9 mouse cellular contexts compared by ENCODE assay signal in genomic region chr17:25716711-25717637, GRCm38 (mm10). TPM values are rescaled to one million over a fixed set of nuclear protein-coding genes. Genes with fewer than 3 reads are reported as not detected.
A peak's percentile ranks its signal among the peaks of the same experiment; 100 is the strongest.
DNase-seq lines count a peak whose midpoint lies in the region; ATAC-seq and TF ChIP-seq lines count a peak whose summit lies in the region.
"Had no signal": no experiment of that assay in that cellular context is flagged by ENCODE, and none has a peak within 500 bp of the region (broad histone marks: within the 10 kb centered on the region; RNA-seq: fewer than 3 reads in every experiment).

Gng13 (plus strand) TSS chr17:25717171.

- peak within 1 kb of the TSS; percentile 31 for H3K4me3 ChIP-seq in lung, postnatal 0 days (ENCODE audit: low read depth, low read length)
- H3K4me3 ChIP-seq in embryonic facial prominence, embryonic 15.5 days (replicated peaks) = peak within 1 kb of the TSS; percentile 37
- H3K4me3 ChIP-seq in intestine, embryonic 16.5 days (ENCODE audit: low read length) = peak within 1 kb of the TSS; percentile 47
- H3K4me3 ChIP-seq in stomach, embryonic 14.5 days (ENCODE audit: low read depth, low read length) = peak within 1 kb of the TSS; percentile 29

- H3K36me3 ChIP-seq in lung, postnatal 0 days (ENCODE audit: insufficient read depth, low read length) = no peaks in the 10 kb centered on the region
- H3K36me3 ChIP-seq in embryonic facial prominence, embryonic 15.5 days = peaks cover 20% of the 10 kb centered on the region; the same call in 1 of the 2 replicates
- peaks cover 3% of the 10 kb centered on the region; the same call in 1 of the 2 replicates for H3K36me3 ChIP-seq in intestine, embryonic 16.5 days (ENCODE audit: control insufficient read depth, insufficient read depth, low read length)
- peaks cover 11% of the 10 kb centered on the region for H3K36me3 ChIP-seq in stomach, embryonic 14.5 days (ENCODE audit: control insufficient read depth, insufficient read depth, low read length)

- no peaks in the 10 kb centered on the region for H3K4me1 ChIP-seq in lung, postnatal 0 days (ENCODE audit: insufficient read depth, low read depth, low read length)
- H3K4me1 ChIP-seq in embryonic facial prominence, embryonic 15.5 days = peaks cover 15% of the 10 kb centered on the region
- peaks cover 13% of the 10 kb centered on the region for H3K4me1 ChIP-seq in intestine, embryonic 16.5 days (ENCODE audit: control insufficient read depth, insufficient read depth, low read length)
- H3K4me1 ChIP-seq in stomach, embryonic 14.5 days (ENCODE audit: control insufficient read depth, insufficient read depth, low read length) = peaks cover 11% of the 10 kb centered on the region; the same call in 1 of the 2 replicates

- no peaks in the 10 kb centered on the region for H3K9me3 ChIP-seq in lung, postnatal 0 days (ENCODE audit: low read length)
- no peaks in the 10 kb centered on the region for H3K9me3 ChIP-seq in embryonic facial prominence, embryonic 15.5 days (replicated peaks)
- H3K9me3 ChIP-seq in intestine, embryonic 16.5 days (ENCODE audit: control insufficient read depth, low read length) = no peaks in the 10 kb centered on the region
- H3K9me3 ChIP-seq in stomach, embryonic 14.5 days (ENCODE audit: control insufficient read depth, low read depth, low read length) = no peaks in the 10 kb centered on the region

- no peak within 1 kb of the TSS for H3K9ac ChIP-seq in lung, postnatal 0 days (replicated peaks; ENCODE audit: low read depth)
- no peak within 1 kb of the TSS for H3K9ac ChIP-seq in embryonic facial prominence, embryonic 15.5 days
- H3K9ac ChIP-seq in intestine, embryonic 16.5 days (ENCODE audit: low read depth, low read length) = peak within 1 kb of the TSS; percentile 44
- no peak within 1 kb of the TSS for H3K9ac ChIP-seq in stomach, embryonic 14.5 days (replicated peaks; ENCODE audit: low read depth, low read length)

- TF ChIP-seq EP300 in lung, postnatal 0 days (IDR thresholded peaks at IDR 0.05) = no peak

- DNase-seq in lung, postnatal 0 days (ENCODE audit: low spot score) = peak; percentile 31
- no peak for DNase-seq in lung, postnatal 25 days (ENCODE audit: low spot score)
- DNase-seq in liver = peak; percentile 23
- no peak for DNase-seq in cerebellum, adult 11 months

- WGBS in lung, postnatal 0 days = 2% methylated on average over 38 of the region's 45 CpGs
- 1% methylated on average over 45 of the region's 45 CpGs for WGBS in embryonic facial prominence, embryonic 15.5 days
- WGBS in intestine, embryonic 16.5 days = 2% methylated on average over 45 of the region's 45 CpGs
- 1% methylated on average over 45 of the region's 45 CpGs for WGBS in stomach, embryonic 14.5 days

- H3K27me3 ChIP-seq in lung, postnatal 0 days (replicated peaks; ENCODE audit: insufficient read depth, low read length) = 0 out of 2 replicates have a peak, but pooled peaks cover 3% of the 10 kb centered on the region
- peaks cover 36% of the 10 kb centered on the region for H3K27me3 ChIP-seq in embryonic facial prominence, embryonic 15.5 days
- H3K27me3 ChIP-seq in intestine, embryonic 16.5 days (replicated peaks; ENCODE audit: control insufficient read depth, insufficient read depth, low read length) = peaks cover 21% of the 10 kb centered on the region
- 0 out of 2 replicates have a peak, but pooled peaks cover 2% of the 10 kb centered on the region for H3K27me3 ChIP-seq in stomach, embryonic 14.5 days (ENCODE audit: control insufficient read depth, insufficient read depth, low read length)

- peak within 1 kb of the TSS; percentile 64 for H3K4me2 ChIP-seq in lung, postnatal 0 days (replicated peaks; ENCODE audit: low read depth, low read length)
- H3K4me2 ChIP-seq in embryonic facial prominence, embryonic 15.5 days (replicated peaks) = peak within 1 kb of the TSS; percentile 77
- H3K4me2 ChIP-seq in intestine, embryonic 16.5 days (ENCODE audit: low read depth, low read length) = peak within 1 kb of the TSS; percentile 81
- peak within 1 kb of the TSS; percentile 78 for H3K4me2 ChIP-seq in stomach, embryonic 14.5 days (replicated peaks; ENCODE audit: low read depth, low read length)

- H3K27ac ChIP-seq in lung, postnatal 0 days (ENCODE audit: low read length) = no peak within 1 kb of the TSS
- no peak within 1 kb of the TSS for H3K27ac ChIP-seq in embryonic facial prominence, embryonic 15.5 days (replicated peaks)
- no peak within 1 kb of the TSS for H3K27ac ChIP-seq in intestine, embryonic 16.5 days (ENCODE audit: low read length)
- no peak within 1 kb of the TSS for H3K27ac ChIP-seq in stomach, embryonic 14.5 days (ENCODE audit: low read length)

- TF ChIP-seq CTCF in lung, postnatal 0 days (IDR thresholded peaks at IDR 0.05) = no peak

- ATAC-seq in lung, postnatal 0 days = peak; percentile 67
- ATAC-seq in embryonic facial prominence, embryonic 15.5 days (ENCODE audit: insufficient number of reproducible peaks, low FRiP score, low TSS enrichment, low read depth) = no peak
- ATAC-seq in intestine, embryonic 16.5 days = peak; percentile 66
- peak; percentile 29; the same call in 1 of the 2 replicates for ATAC-seq in stomach, embryonic 14.5 days (ENCODE audit: insufficient number of reproducible peaks, insufficient read depth, low FRiP score, low read depth)
- ATAC-seq in monocyte, adult 5-6 weeks (replicated peaks; ENCODE audit: insufficient number of reproducible peaks, low FRiP score, low TSS enrichment, poor library complexity, severe bottlenecking) = no peak

RNA-seq across cellular contexts. Expression of gene Gng13, which starts in this region (rescaled TPM):
- 3.8 and 4.4 TPM in 2 replicates for polyA plus RNA-seq in lung, postnatal 0 days (2015; fragmentation: Nextera tagmentation; extraction: Ambion mirVana)
- polyA plus RNA-seq in embryonic facial prominence, embryonic 15.5 days (2015; fragmentation: Nextera tagmentation; extraction: Ambion mirVana) = 23.7 and 44.9 TPM in 2 replicates
- 1.9 TPM in 2 replicates for polyA plus RNA-seq in intestine, embryonic 16.5 days (2015; fragmentation: Nextera tagmentation; extraction: Ambion mirVana)
- 1.7 and 3.7 TPM in 2 replicates for polyA plus RNA-seq in stomach, embryonic 14.5 days (2014; fragmentation: Nextera tagmentation; extraction: Ambion mirVana)
- total RNA-seq in monocyte, adult 5-6 weeks (2017) = not detected in 3 replicates
- total RNA-seq: neutrophil, adult 5-6 weeks had no signal

Comparison
In these comparisons a context has a peak if more than half of its experiments do, and no peak if none do; other contexts are left out.
1. DNase-seq: peak in lung, postnatal 0 days (single experiment) and liver (single experiment); none in lung, postnatal 25 days (single experiment) and cerebellum, adult 11 months (single experiment).
2. ATAC-seq: peak in lung, postnatal 0 days (single experiment), intestine, embryonic 16.5 days (single experiment) and stomach, embryonic 14.5 days (single experiment); none in embryonic facial prominence, embryonic 15.5 days (single experiment) and monocyte, adult 5-6 weeks (single experiment).
3. Peak in every context shown above with its lines, with median percentiles within 50 percentile points of each other: H3K4me2 ChIP-seq and H3K4me3 ChIP-seq.